Mouse (Mus musculus) heart, adult 2 months (tissue): ENCODE measurements around the gene Intu. TPM values are rescaled to one million over a fixed set of nuclear protein-coding genes. Genes with fewer than 3 reads are reported as not detected.

Source experiments
- DNase-seq, 2 experiments: peaks; one replicate each; pipeline ENCODE4 v3.0.0; 2021
- H3K27ac ChIP-seq: fragments of 200-600 bp; 2 replicates; pipeline ENCODE4 v1.8.1; 2022
- H3K27me3 ChIP-seq: fragments of 200-500 bp; 2 replicates; pipeline ENCODE4 v1.6.1; 2012; ENCODE audit warnings: mild to moderate bottlenecking, low read length, inconsistent platforms, mixed read lengths; ENCODE audit not compliant: control insufficient read depth, insufficient read depth
- H3K36me3 ChIP-seq: fragments of 200-500 bp; 2 replicates; pipeline ENCODE4 v1.6.1; 2012; ENCODE audit warnings: low read length, inconsistent platforms; ENCODE audit not compliant: control insufficient read depth, insufficient read depth
- H3K4me1 ChIP-seq: fragments of 200-500 bp; 2 replicates; pipeline ENCODE4 v1.6.1; 2011; ENCODE audit warnings: low read length; ENCODE audit not compliant: control insufficient read depth, insufficient read depth
- H3K4me3 ChIP-seq: fragments of 200-600 bp; 2 replicates; pipeline ENCODE4 v1.8.1; 2022
- H3K79me2 ChIP-seq: fragments of 200-500 bp; replicated peaks from 2 replicates; pipeline ENCODE4 v1.6.1; 2012; ENCODE audit warnings: mild to moderate bottlenecking, inconsistent platforms, low read length, moderate library complexity, mixed read lengths; ENCODE audit not compliant: control insufficient read depth, insufficient read depth
- H3K9ac ChIP-seq: fragments of 200-500 bp; 2 replicates; pipeline ENCODE4 v1.6.1; 2012; ENCODE audit warnings: low read depth, mild to moderate bottlenecking, control low read depth, inconsistent platforms, low read length, mixed read lengths
- CTCF ChIP-seq: fragments of 200-600 bp; IDR thresholded peaks from 2 replicates; pipeline ENCODE4 v1.8.1; 2022; ENCODE audit warnings: antibody characterized with exemption, mild to moderate bottlenecking, moderate library complexity
- EP300 ChIP-seq: fragments of 200-500 bp; IDR thresholded peaks from 2 replicates; pipeline ENCODE4 v1.6.1; 2011; ENCODE audit warnings: low read depth, low read length, control low read depth; ENCODE audit not compliant: insufficient read depth
- POLR2A ChIP-seq: fragments of 200-500 bp; IDR thresholded peaks from 2 replicates; pipeline ENCODE4 v1.6.1; 2011; ENCODE audit warnings: mild to moderate bottlenecking, low read depth, low read length, control low read depth; ENCODE audit not compliant: insufficient read depth
- WGBS: fragments of 180-500 bp; shearing (Covaris S2); methylation state at CpG from one replicate; pipeline ENCODE4 v1.1.7; 2018; 5-methylcytosine and 5-hydroxymethylcytosine counted together
- intact Hi-C: fragments of 180-260 bp; cut with DNase I; formaldehyde crosslinking; loops from one replicate; pipeline ENCODE4 v1.15.1; 2025
- polyA plus RNA-seq: library from polyadenylated mRNA; depleted of rRNA; stranded (reverse); fragments of >200 nt; gene quantifications from 2 replicates; pipeline ENCODE4 v1.2.3, GENCODE M21; 2012
- total RNA-seq, 2 experiments: library from RNA; stranded (reverse); gene quantifications; 2 replicates each; pipeline ENCODE4 v1.2.3; 2021

Gene Intu
- total and polyA plus RNA-seq, 3 experiments = 9.6 to 17.1 (median 13.7) TPM

GRCm38 (mm10) chr3:40693960-40694359, 162.9 kb downstream of the Intu start:
- intact Hi-C loops = no loop called here
- Histone ChIP-seq H3K79me2 (no peaks in the 10 kb centered on the region), H3K4me1 (peaks cover 1% of the 10 kb centered on the region; the same call in 1 of the 2 replicates), H3K9ac (no peak overlapping the region), H3K4me3 (no peak overlapping the region), H3K27ac (no peak overlapping the region), H3K36me3 (no peaks in the 10 kb centered on the region), H3K27me3 (no peaks in the 10 kb centered on the region)
- TF ChIP-seq POLR2A (no peak), EP300 (no peak), CTCF (no peak)
- 38% methylated on average over 7 of the region's 7 CpGs for WGBS
- DNase-seq = no peak

- DNase-seq = peak in 1 of 2 experiments; percentile 47
- H3K4me3 ChIP-seq = no peak overlapping the region
- 14% methylated on average over 2 of the region's 2 CpGs for WGBS
- no peaks in the 10 kb centered on the region for H3K36me3 ChIP-seq
- no peak overlapping the region for H3K9ac ChIP-seq
- intact Hi-C loops = no loop called here
- H3K79me2 ChIP-seq = no peaks in the 10 kb centered on the region
- no peak overlapping the region for H3K27ac ChIP-seq
- no peaks in the 10 kb centered on the region for H3K27me3 ChIP-seq
- H3K4me1 ChIP-seq = peaks cover 1% of the 10 kb centered on the region; the same call in 1 of the 2 replicates
- no peak for TF ChIP-seq POLR2A
- TF ChIP-seq EP300 = no peak
- no peak for TF ChIP-seq CTCF
These were observed 163.4 kb downstream of the Intu start for GRCm38 (mm10) chr3:40694438-40694837.

DNA sequence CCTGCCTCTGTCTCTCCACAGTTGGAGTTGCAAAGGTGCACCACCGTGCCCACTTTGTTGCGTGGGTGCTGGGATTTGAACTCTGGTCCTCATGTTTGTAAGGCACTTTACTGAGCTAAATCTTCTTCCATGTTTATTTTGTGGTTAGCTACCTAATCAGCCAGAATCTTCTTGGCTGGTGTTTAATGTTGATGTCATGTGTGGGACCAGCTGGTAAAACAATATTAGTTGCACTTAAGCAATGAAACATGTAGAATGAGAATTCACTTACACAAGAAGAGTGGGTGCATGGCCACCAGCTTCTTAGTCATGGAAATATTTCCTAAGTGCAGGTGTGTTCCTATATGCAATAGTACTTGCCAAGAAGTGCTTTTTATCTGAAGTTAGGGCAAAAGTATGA, 164.1 kb downstream of the Intu start:
- Histone ChIP-seq H3K9ac (no peak overlapping the region), H3K36me3 (no peaks in the 10 kb centered on the region), H3K4me1 (peaks cover 1% of the 10 kb centered on the region; the same call in 1 of the 2 replicates), H3K27ac (no peak overlapping the region), H3K4me3 (no peak overlapping the region), H3K79me2 (no peaks in the 10 kb centered on the region), H3K27me3 (no peaks in the 10 kb centered on the region)
- no peak for DNase-seq
- TF ChIP-seq EP300 = no peak
- WGBS = 98% methylated on average over 2 of the region's 2 CpGs
- intact Hi-C loops = no loop called here

GRCm38 (mm10) chr3:40698834-40699233, 167.7 kb downstream of the Intu start:
- intact Hi-C loops = no loop called here
- WGBS = 82% methylated on average over 3 of the region's 3 CpGs
- Histone ChIP-seq H3K9ac (no peak overlapping the region), H3K36me3 (no peaks in the 10 kb centered on the region), H3K79me2 (no peaks in the 10 kb centered on the region), H3K4me3 (no peak overlapping the region), H3K4me1 (peaks cover 1% of the 10 kb centered on the region; the same call in 1 of the 2 replicates), H3K27ac (no peak overlapping the region), H3K27me3 (no peaks in the 10 kb centered on the region)
- DNase-seq = no peak
- no peak for TF ChIP-seq EP300
- TF ChIP-seq CTCF = no peak
- TF ChIP-seq POLR2A = no peak

DNA sequence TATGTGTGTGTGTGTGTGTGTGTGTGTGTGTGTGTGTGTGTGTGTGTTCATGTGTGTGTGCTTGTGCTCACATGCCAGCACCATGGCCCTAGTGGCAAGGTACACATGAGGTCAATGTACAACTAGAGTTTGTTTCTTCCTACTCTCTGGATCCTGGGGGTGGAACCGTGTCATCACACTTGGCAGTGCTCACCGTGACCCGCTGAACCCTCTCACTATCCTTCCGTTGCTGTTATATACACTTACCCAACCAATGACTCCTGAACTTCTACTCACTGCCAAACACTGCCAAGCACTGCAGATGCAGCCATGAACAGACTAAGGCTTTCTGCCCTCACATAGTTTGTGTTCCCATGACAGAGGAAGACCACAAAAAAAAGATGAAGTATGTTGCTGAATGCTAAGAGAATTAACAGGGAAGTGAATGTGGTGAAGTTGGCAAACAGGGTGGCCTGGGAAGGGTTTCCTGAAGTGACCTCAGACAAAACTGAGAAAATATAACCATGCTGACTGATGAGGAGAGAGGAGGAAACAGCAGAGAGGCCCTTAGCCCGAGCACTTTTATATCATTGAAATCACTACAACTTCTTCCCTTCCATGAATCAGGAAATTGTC, 173.8 kb downstream of the Intu start:
- H3K4me1 ChIP-seq = peaks cover 3% of the 10 kb centered on the region
- peak in 1 of 2 experiments; percentile 18 for DNase-seq
- no peak overlapping the region for H3K4me3 ChIP-seq
- WGBS = 37% methylated on average over 5 of the region's 5 CpGs
- no peaks in the 10 kb centered on the region for H3K79me2 ChIP-seq
- no peak for TF ChIP-seq POLR2A
- TF ChIP-seq EP300 = no peak
- TF ChIP-seq CTCF = no peak
- intact Hi-C loops = no loop called here
- H3K27ac ChIP-seq = no peak overlapping the region
- H3K27me3 ChIP-seq = no peaks in the 10 kb centered on the region
- no peaks in the 10 kb centered on the region for H3K36me3 ChIP-seq
- H3K9ac ChIP-seq = no peak overlapping the region

DNA sequence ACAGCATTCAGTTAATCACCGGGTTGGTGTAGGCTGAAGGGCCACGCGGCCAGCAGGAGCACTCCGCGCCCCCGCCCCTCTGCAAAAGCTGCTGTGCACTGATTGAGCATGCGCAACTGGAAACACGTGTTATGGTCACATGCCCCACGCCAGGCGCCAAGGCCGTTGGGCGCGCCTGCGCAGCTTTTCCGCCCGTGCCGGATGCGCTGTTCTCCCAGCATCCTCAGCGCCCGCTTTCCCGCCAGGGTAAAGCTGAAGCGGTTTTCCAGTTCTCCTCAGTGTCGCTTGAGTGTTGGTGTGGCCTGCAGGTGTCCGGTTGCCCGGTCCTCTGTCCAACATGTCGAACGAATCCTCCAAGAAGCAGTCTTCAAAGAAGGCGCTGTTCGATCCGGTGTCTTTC, 177.6 kb downstream of the Intu start, which contains the start of gene Slc25a31:
Slc25a31 (plus strand) TSS at position 201 of the 400 bp plus-strand sequence.
- Histone ChIP-seq H3K4me1 (peaks cover 3% of the 10 kb centered on the region), H3K27ac (no peak within 1 kb of the TSS), H3K27me3 (no peaks in the 10 kb centered on the region), H3K9ac (no peak within 1 kb of the TSS), H3K79me2 (no peaks in the 10 kb centered on the region), H3K4me3 (no peak within 1 kb of the TSS), H3K36me3 (no peaks in the 10 kb centered on the region)
- TF ChIP-seq CTCF (no peak), POLR2A (no peak), EP300 (no peak)
- WGBS = 86% methylated on average over 30 of the region's 30 CpGs
- intact Hi-C loops = no loop called here
- no peak for DNase-seq
